Mouse (Mus musculus): ENCODE measurements at regions not wholly inside any gene's neighbourhood (a gene's known extent, or its start where the extent isn't known, plus 50 kb on each side); places are given as distances from the start of the nearest gene placed in this dataset.
A peak's percentile ranks its signal among the peaks of the same experiment; 100 is the strongest.

- DNase-seq: no peak
- intact Hi-C loops (cut with DNase I): loop anchor here (5.0 kb wide), 1 partner anchor 486 kb away; the partner anchor contains the start of gene Cited2
Observed at GRCm38 (mm10) chr10:17235955-17236650, 486.9 kb upstream of the Cited2 start.

DNA sequence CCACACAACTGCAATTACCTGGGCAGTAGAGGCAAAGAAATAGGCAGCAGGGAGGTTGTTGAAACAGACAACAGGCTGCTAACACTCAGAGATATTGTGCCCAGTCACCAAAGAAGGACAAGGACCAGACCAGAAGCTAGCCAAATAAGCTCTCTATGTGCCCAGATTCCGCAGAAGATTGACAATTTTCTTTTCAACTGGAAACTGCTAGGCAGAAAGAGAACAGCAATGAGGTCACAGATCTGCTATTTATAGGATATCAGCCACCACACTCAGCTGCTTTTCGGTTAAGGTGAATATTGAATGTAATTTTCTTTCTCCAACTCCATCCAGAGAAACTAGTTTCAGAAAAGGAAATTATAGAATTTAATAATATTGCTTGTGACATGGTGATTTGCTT, 486.3 kb upstream of the Cited2 start:
- intact Hi-C loops (cut with DNase I): loop anchor here (5.0 kb wide), 1 partner anchor 486 kb away; the partner anchor contains the start of gene Cited2

GRCm38 (mm10) chr10:17237463-17237862, 485.6 kb upstream of the Cited2 start:
- intact Hi-C loops (cut with DNase I): loop anchor here (5.0 kb wide), 1 partner anchor 485 kb away; the partner anchor contains the start of gene Cited2
- no peak for DNase-seq

More for the DNA sequence above, 486.3 kb upstream of the Cited2 start:
- no peak for DNase-seq

- DNase-seq: no peak
- intact Hi-C loops (cut with DNase I): loop anchor here (5.0 kb wide), 1 partner anchor 484 kb away; the partner anchor contains the start of gene Cited2
Observed at GRCm38 (mm10) chr10:17237918-17238850, 484.8 kb upstream of the Cited2 start.

DNA sequence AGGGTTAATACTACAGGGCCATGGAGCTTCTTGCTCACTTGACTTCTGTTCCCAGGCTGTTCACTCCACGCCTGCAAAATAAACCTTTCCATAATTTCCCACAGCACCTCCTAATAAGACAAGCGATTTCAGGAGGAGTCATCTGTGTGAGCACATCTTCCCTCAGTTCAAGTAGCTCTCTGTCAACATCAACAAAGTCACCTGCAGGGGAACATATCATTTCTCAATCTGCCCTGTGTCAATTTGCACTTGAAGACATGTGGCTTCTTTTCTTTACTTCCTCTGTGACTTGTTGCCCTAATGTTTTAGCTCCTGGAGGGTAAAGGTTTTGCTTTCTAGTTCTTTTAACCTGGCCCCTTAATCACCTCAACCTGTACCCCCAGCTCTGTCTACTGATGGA, 474.7 kb upstream of the Cited2 start:
- no peak for DNase-seq
- intact Hi-C loops (cut with DNase I): no loop called here

DNA sequence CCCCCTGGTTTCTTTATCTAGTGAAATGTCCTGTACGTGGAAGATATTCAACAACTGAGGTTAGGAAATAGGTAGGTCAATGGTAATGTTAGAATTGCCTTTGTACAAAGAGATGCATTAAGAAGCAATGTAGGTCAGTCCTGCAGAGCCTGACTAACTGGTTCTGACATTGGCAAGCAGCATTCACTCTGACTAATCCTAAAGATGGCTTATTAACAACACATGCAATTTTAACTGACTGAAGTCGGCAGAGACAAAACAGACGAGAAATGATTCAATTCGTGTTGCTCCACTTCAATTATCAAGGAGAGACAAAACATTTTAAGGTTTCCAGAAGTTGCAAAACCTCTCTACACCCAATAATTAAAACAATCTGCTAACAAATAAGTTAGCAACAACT, 470.0 kb upstream of the Cited2 start:
- intact Hi-C loops (cut with DNase I): no loop called here
- no peak for DNase-seq

DNA sequence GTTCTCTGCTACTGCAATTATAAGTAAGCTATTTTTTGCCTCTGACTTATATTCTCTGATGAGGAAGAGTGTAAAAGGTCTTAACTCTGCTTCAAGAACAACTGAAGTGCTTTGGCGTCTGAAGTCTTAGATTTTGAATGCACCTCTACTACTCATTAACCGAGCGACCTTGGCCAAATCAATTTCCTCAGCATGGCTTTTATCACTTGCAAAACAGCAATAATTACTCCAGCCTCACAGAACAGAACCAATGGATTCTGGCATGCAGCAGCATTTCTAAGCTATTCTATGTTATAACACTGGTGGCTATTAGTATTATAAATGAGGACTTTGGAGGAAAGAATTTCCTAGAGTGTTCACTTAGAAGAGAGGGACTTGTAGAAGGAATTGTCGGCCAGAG, 462.9 kb upstream of the Cited2 start:
- no peak for DNase-seq
- intact Hi-C loops (cut with DNase I): no loop called here

DNA sequence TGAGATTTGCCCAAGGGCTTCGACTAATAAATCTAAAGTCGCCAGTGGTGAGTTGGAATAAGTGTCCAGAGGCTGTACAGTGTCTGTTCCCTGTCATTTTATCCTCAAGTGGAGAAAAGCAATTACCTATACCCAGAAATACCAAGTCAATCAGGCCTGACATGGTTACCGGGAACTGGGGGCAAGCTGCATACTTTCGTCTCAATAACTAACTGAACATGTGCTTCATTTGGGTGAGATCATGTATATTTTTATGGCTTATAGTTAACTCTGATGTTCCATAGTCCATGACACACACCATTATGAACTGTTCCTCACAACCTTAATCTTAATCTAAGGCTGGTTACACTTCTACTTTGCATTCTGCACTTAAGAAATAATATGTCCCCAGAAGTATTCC, 462.4 kb upstream of the Cited2 start:
- no peak for DNase-seq
- intact Hi-C loops (cut with DNase I): no loop called here

DNA sequence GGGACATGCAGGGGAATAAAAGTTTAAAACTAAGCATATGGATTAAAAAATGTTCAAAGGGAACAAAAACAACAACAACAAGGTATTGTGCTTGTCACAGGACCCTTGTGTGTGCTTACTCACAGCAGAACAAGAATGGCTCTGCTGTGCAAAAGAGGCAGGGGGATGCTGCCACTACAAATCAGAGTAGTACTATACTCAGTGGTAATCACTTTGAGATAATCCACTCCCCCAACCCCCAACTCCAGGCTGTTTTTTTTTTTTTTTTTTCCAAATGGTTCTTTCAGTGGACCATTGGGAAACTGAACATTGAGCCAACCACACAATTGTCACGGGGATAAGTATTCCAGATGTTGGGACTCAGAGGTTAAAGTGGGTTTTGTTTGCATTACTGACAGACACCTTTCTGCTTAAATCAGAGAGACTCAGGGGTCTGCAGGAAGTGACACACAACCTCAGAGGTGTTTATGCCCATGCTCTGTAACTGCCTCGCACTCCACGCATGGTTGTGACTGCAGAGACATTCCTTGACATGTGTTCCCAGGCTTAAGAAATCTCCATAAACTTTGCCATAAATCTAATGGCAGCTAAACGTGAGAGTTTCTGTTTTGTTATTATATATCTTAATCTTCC, 461.7 kb upstream of the Cited2 start:
- intact Hi-C loops (cut with DNase I): no loop called here
- DNase-seq: no peak

GRCm38 (mm10) chr10:17261825-17262205, 461.2 kb upstream of the Cited2 start:
- no peak for DNase-seq
- intact Hi-C loops (cut with DNase I): no loop called here

DNA sequence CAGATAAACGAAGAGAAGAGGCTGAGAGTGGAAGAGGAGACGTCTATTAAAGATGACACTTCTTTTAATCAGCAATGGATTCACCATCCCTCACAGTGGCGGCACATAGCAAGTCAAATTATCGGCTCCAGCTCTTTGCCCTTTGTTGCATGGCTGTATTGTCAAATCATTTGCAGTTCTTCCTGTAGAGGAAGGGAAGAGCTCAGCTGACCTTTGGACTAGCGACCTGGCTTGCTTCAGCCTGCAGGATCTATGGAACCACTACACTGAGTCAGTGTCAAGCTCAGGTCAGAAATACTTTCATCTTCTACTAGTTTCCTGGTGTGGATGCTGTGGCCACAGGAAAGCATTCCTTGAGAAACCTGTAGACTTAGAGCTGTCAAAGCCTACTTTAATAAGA, 450.4 kb upstream of the Cited2 start:
- DNase-seq: no peak
- intact Hi-C loops (cut with DNase I): no loop called here

GRCm38 (mm10) chr10:17273855-17274254, 449.2 kb upstream of the Cited2 start:
- intact Hi-C loops (cut with DNase I): no loop called here
- no peak for DNase-seq

DNA sequence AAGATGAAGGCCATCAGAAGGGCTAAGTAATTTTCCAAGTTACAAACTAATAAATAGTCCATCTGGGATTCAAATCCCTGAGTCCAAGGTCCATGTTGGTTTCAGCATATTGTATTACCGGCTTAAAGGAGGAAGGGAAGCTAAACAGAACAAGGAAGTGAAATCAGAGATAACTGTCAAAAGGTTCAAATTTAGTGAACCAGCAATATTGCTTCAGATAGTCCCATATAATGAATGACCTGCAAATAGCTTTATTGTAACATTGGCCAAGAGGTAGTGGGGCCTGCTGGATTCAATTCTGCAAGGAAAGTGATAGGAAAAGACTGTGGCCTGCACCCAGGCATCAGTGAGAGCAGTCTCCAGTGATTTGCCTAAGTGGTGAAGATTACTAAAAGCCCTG, 447.8 kb upstream of the Cited2 start:
- DNase-seq: no peak
- intact Hi-C loops (cut with DNase I): no loop called here

DNA sequence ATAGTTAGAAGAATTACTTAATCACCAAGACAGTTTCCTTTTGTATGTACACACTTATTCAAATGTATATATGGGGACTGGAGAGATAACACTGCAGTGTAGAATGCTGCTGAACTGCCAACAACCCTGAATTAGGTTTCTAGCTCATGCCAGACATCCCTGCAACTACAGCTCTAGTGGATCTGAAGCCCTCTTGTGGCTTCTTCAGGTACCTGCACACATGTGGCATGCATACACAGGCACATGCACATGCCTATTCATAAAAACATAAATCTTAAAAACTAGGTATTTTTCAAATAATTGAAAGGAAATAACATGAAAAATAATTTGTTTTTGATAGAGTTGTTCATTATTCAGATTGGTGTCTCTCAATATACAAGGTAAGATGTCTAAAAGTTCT, 445.1 kb upstream of the Cited2 start:
- DNase-seq: no peak
- intact Hi-C loops (cut with DNase I): no loop called here

DNA sequence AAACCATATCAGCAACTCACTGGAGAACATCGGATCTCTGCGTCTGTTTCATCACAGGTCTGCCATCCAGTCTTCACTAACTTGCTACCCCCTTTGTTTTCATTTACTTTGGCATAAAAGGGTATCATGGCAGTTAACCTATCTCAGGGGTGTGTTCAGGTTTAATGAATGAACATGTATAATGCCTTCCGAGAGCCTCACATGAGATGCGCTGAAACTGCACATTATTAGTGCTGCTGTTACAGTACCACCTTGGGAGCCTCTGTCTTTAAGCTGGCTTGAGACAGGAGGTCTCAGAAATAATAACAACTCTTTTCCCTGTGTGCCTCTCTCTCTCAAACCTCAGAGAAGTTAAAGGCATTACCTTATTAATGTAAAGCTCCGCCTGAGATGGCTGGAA, 438.2 kb upstream of the Cited2 start:
- intact Hi-C loops (cut with DNase I): no loop called here
- no peak for DNase-seq

GRCm38 (mm10) chr10:17287141-17287540, 435.9 kb upstream of the Cited2 start:
- intact Hi-C loops (cut with DNase I): no loop called here

DNA sequence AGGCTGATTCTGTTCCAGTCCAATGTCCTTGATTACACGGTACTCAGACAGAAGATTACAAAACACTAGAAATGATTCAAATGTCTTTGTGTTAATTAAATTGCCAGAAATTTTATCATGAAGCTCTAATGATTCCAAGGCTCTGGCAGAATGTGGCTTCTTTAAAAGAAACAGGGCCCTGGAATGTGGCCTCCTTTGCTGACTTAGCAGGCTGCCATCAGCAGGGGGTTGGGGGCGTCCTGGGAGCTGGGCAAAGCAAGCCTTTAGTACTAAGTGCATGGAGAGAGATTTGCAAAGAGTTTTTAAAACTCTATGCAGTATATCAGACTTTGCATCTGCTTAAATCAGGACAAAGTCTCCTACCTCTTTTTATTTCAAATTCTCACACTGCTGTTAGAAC, 434.8 kb upstream of the Cited2 start:
- intact Hi-C loops (cut with DNase I): no loop called here
- no peak for DNase-seq

More at GRCm38 (mm10) chr10:17287141-17287540, 435.9 kb upstream of the Cited2 start:
- no peak for DNase-seq

- intact Hi-C loops (cut with DNase I): no loop called here
- DNase-seq: no peak
Observed at GRCm38 (mm10) chr10:17292331-17292730, 430.7 kb upstream of the Cited2 start.

DNA sequence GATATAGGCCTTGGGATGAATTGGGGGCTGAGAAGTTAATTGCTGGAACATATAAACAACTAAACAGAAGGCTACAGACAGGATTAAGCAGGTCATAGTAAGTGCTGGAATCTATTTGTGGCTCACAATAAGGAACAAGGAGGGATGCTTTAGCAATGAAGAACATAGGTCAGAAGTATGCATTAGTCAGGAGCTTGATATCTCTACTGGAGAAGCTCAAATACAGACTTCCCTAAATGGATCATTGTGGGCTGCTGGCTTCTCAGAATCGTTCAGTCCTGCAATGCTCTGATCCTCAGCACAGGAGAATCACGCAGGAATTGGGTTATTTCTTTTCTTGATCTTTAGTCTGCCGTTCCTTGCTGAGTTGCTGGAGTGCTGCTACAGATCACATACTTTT, 428.6 kb upstream of the Cited2 start:
- DNase-seq: no peak
- intact Hi-C loops (cut with DNase I): no loop called here

GRCm38 (mm10) chr10:17295157-17295556, 427.9 kb upstream of the Cited2 start:
- DNase-seq: no peak
- intact Hi-C loops (cut with DNase I): no loop called here

- peak in 1 of 2 experiments; percentile 7 for DNase-seq
Observed at GRCm38 (mm10) chr10:17299600-17299999, 423.4 kb upstream of the Cited2 start.

More at GRCm38 (mm10) chr10:17299600-17299999, 423.4 kb upstream of the Cited2 start:
- intact Hi-C loops (cut with DNase I): no loop called here
